Mouse (Mus musculus) left cerebral cortex, postnatal 36 days (tissue): ENCODE measurements around the gene Syngr1. TPM values are rescaled to one million over a fixed set of nuclear protein-coding genes. Genes with fewer than 3 reads are reported as not detected.

Source experiments
- DNase-seq, 2 experiments: peaks; one replicate each; pipeline ENCODE4 v3.0.0; 2021 to 2022; ENCODE audit warnings: low spot score in 2 of 2, mixed read lengths in 1 of 2
- intact Hi-C: fragments of 180-260 bp; cut with DNase I; formaldehyde crosslinking; loops from one replicate; pipeline ENCODE4 v1.15.1; 2025
- total RNA-seq, 2 experiments: library from RNA; stranded (reverse); gene quantifications; 2 replicates each; pipeline ENCODE4 v1.2.3; 2021

Syngr1 gene
- total RNA-seq, 2 experiments from 2014 or later = 424 to 526 TPM

DNA sequence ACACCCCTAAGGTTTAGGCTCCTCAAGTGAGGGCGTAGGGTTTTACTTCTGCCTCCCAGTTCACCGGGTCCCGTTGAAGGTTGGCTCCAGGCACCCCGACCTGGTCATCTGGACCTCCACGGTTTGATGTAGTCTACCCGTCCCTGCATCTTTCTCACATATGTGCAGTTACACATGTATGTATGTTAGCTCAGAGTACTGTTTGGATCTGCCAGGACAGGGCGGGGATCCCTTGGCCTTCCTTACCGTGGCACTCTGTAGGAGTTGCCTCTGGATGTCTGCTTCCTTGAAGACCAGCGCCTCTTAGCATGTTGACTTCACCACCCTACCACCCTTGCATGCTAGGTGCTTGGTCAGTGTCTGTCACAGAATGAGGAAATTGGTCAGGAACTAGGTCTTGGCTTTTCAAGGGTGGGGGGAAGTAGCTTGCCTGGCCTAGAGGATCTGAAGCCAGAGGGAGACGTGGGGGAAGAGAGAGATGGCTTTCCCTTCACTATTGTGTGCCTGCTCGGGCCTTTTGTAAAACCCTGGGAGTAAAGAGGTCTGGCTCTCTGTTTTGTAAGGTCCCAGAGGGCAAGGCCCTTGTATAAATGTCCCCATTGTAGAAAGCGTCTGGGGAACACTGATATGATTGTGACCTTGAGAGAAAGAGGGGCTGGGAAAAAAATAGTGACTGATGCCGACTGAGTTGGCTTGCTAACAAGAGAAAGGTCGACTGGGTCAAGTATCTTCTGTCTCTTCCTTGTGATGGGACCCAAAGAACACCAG lies 42.7 kb downstream of the Syngr1 start:
- intact Hi-C loops = loop anchor here (5.0 to 10.0 kb wide), 2 partner anchors 93 to 571 kb away; no protein-coding TSS in a partner anchor
- DNase-seq = no peak

DNA sequence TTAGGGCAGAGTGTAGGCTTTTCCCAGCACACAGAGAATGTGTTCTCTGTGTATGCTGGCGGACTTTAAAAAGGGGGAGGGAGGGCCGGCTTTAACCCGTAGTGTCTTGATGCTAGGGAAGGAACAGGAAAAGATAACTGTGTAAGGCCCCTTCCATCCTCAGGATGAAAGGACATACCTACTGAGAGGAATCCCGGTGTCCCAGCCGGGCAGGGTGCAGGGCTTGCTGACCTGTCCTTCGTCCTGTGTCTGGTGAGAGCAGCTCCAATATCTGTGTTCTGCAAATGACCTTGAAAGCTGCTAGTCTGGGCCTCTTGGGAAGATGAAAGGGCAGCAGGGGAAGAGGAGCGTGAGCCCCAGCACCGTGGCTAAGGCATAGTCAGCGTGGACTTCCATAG lies 43.3 kb downstream of the Syngr1 start:
- no peak for DNase-seq
- intact Hi-C loops = loop anchor here (5.0 to 10.0 kb wide), 2 partner anchors 93 to 570 kb away; no protein-coding TSS in a partner anchor

- intact Hi-C loops = loop anchor here (5.0 to 10.0 kb wide), 2 partner anchors 37 to 569 kb away; partner anchors contain the start of gene Mgat3
- DNase-seq = no peak
These were observed 44.4 kb downstream of the Syngr1 start for GRCm38 (mm10) chr15:80135499-80135898.

DNA sequence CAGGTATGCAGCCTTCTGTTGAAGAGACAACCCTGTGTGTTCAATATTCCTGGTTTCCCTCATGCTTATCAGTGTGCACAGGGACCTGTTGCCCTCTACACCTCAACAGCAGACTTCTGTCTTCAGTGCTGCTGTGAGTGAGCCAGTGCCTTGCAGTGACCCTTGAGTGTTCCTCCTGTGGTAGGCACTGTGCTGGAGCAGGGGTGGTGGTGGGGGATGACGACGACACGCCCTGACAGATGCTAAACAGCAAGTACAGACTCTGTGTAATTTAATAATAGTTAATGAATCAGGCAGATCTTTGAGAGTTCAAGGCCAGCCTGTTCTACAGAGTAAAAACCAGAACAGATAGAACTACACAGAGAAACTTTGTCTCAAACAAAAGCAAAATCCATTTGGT lies 45.5 kb downstream of the Syngr1 start:
- intact Hi-C loops = loop anchor here (5.0 to 10.0 kb wide), 2 partner anchors 36 to 568 kb away; partner anchors contain the start of gene Mgat3

GRCm38 (mm10) chr15:80137945-80138791 lies 47.0 kb downstream of the Syngr1 start:
- intact Hi-C loops = loop anchor here (5.0 to 10.0 kb wide), 2 partner anchors 34 to 567 kb away; partner anchors contain the start of gene Mgat3
- DNase-seq = peak; percentile 78

More for the DNA sequence above, 45.5 kb downstream of the Syngr1 start:
- no peak for DNase-seq

DNA sequence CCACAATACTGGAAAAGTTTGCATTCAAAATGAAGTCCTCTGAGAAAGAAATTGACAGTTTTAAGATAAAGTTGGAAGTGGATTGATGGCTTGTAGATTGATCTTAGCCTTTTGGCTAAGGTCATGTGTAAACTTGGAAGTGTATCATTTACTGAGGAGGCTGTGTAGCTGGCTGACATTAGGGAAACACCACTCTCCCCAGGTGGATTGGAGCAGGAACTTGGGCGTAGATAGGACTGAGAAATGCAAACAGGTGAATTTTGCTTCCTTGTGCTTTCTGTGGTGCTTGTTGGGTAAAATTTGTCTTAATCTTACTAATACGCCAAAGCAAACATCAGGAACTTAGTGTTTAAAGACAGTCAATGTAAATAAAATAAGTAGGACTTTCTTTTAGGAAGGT lies 49.2 kb downstream of the Syngr1 start:
- intact Hi-C loops = no loop called here

GRCm38 (mm10) chr15:80140878-80141277 lies 49.7 kb downstream of the Syngr1 start:
- no peak for DNase-seq
- intact Hi-C loops = no loop called here

More for the DNA sequence above, 49.2 kb downstream of the Syngr1 start:
- DNase-seq = no peak

GRCm38 (mm10) chr15:80142130-80142529 lies 51.0 kb downstream of the Syngr1 start:
- DNase-seq = no peak
- intact Hi-C loops = no loop called here

GRCm38 (mm10) chr15:80143760-80144159 lies 52.6 kb downstream of the Syngr1 start:
- no peak for DNase-seq
- intact Hi-C loops = no loop called here

DNA sequence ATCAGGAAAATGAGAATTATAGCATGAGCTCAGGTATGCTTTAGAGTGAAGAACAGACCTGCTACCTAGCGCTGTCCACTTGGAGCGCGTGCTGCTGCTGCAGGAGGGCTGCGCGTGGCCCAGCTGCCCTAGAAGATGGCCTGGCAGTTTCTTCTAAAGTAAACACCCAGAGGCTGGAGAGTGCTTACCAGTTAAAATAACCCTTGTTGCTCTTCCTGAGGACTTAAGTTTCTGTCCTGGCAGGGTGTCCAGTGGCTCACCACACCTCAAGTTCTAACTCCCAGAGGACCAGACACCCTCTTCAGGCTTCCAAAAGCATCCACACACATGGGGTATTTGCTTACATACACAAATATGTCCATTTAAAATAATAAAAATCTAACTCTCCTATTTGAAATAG lies 54.3 kb downstream of the Syngr1 start:
- intact Hi-C loops = no loop called here
- no peak for DNase-seq

DNA sequence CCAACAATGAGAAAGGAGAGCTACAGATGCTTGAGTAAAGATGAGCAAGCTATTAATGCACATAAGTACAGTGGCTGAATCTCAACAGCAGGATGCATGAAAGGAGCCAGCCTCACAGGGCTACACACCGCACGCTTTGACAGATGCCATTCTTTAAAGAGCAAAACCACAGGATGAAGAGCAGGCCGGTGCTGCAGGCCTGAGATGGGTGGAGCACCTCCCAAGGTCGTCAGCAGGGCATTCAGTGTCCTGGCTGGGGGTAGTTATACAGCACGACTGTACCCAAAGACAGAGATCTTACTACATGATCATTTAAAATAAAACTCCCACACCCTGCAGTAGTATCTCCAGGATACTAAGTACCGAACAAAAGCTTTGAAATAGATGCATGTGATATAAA lies 55.0 kb downstream of the Syngr1 start:
- intact Hi-C loops = no loop called here

GRCm38 (mm10) chr15:80147090-80147489 lies 56.0 kb downstream of the Syngr1 start:
- intact Hi-C loops = no loop called here

More for the DNA sequence above, 55.0 kb downstream of the Syngr1 start:
- DNase-seq = no peak

DNA sequence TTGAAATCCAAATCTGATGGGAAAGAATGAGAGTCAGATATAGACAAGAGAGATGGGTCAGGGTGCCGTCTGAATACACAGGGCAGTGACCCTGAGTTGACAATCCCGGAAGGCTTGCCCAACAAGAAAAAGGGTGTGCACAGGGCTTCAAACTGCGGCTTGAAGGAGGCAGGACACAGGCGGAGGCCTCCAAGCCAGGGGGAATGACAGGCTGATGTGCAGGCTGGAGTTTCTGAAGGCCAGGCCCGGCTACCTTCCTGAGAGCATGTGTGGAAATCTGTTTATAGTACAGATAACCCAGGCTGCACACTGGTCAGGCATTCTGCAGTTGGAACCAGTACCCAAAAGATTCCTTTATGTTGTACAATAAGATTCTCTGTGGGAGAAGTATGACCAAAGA lies 56.4 kb downstream of the Syngr1 start:
- no peak for DNase-seq
- intact Hi-C loops = no loop called here

More at GRCm38 (mm10) chr15:80147090-80147489, 56.0 kb downstream of the Syngr1 start:
- DNase-seq = no peak

GRCm38 (mm10) chr15:80148565-80148964 lies 57.4 kb downstream of the Syngr1 start:
- intact Hi-C loops = no loop called here
- no peak for DNase-seq

DNA sequence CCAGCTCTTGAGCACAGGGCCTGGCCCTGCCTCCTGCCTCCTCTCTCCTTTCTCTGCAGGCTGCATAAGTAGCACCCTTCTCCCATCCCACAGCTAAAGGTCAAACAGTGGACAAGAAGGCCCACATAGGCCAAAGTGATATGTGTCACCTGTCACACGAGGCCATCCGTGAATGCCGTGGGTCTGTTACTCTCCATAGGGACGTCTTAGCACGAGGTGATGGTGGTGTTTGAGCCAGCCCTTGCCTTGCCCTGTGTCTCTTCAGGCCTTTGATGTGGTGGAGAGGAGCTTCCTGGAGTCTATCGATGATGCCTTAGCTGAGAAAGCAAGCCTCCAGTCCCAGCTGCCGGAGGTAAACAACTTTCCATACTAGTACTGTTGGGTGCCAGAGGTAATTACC lies 58.4 kb downstream of the Syngr1 start:
- no peak for DNase-seq
- intact Hi-C loops = no loop called here

DNA sequence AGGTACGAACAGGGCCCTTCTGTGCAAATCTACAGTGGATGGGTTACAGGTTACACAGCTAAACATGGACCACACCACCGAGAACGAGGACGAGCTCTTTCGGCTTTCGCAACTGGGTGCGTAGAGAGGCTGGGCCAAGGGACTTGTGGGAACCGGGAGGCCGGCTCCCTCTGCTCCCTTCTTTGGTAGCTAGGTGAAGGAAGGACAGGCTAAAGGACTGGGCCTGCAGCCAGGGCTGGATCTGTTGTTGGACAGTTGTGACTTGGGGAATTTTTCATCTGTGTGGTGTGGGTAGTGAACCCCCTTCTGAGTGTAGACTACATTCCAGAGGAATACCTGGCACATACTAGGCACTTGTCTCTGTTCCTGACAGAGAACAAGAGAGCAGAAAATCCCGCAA lies 61.5 kb downstream of the Syngr1 start:
- no peak for DNase-seq
- intact Hi-C loops = no loop called here

DNA sequence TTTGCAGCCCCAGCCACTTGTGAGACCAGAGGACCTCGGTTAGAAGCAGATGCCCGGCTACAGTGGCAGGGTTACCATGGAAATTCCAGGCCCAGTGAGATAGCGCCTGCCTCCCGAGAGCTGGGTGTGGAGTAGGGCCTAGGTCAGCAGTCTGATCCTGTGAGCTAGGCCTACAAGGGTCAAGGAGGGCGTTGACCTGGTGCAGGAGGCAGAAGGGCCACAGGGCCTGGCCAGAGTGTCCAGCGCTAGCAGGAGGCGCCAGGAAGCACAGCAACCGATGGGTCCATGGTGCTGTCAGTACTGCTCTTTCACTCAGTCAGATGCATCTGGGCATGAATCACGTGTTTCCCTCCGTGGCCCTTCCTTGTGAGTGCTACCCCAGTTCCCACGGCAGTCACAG lies 62.6 kb downstream of the Syngr1 start:
- intact Hi-C loops = no loop called here
- no peak for DNase-seq

GRCm38 (mm10) chr15:80155707-80156106 lies 64.6 kb downstream of the Syngr1 start:
- intact Hi-C loops = no loop called here
- DNase-seq = no peak

GRCm38 (mm10) chr15:80157197-80157943 lies 66.2 kb downstream of the Syngr1 start:
- intact Hi-C loops = no loop called here
- DNase-seq = no peak
